Mouse (Mus musculus): ENCODE data around the gene Cox6b2.

GRCm38 (mm10) chr7:4719276-4719675, 33.6 kb downstream of the Cox6b2 start:
- TF ChIP-seq GATA1 (IDR thresholded peaks at IDR 0.05; ENCODE audit: borderline replicate concordance, low read length) (no peak), FLI1 (IDR thresholded peaks at IDR 0.05; ENCODE audit: low read length) (no peak)
